Mouse (Mus musculus): ENCODE results near the gene Cacna1g.

GRCm38 (mm10) chr11:94489745-94490144, 15.7 kb upstream of the Cacna1g start:
- TF ChIP-seq CTCF (IDR thresholded peaks at IDR 0.05; ENCODE audit: low read depth) (no peak), EP300 (IDR thresholded peaks at IDR 0.05; ENCODE audit: low read depth) (no peak)

Data from liver, postnatal 0 days (tissue).